Mouse (Mus musculus) hindbrain, embryonic 10.5 days (tissue): ENCODE data around the gene Cfap77. TPM values are rescaled to one million over a fixed set of nuclear protein-coding genes. Genes with fewer than 3 reads are reported as not detected.

Source experiments
- DNase-seq: peaks from one replicate; pipeline ENCODE4 v3.0.0-alpha.2; 2017; ENCODE audit warnings: low spot score
- H3K27ac ChIP-seq: fragments of 300-500 bp; sonication (generic); 2 replicates; pipeline ENCODE4 v1.5.1; 2016; ENCODE audit warnings: mild to moderate bottlenecking, moderate library complexity
- H3K27me3 ChIP-seq: fragments of 300-500 bp; sonication (generic); 2 replicates; pipeline ENCODE4 v1.6.1; 2016; ENCODE audit warnings: mild to moderate bottlenecking; ENCODE audit not compliant: poor library complexity, insufficient read depth, severe bottlenecking
- H3K36me3 ChIP-seq: fragments of 300-500 bp; sonication (generic); 2 replicates; pipeline ENCODE4 v1.6.1; 2016; ENCODE audit warnings: mild to moderate bottlenecking, moderate library complexity
- H3K4me1 ChIP-seq: fragments of 300-500 bp; sonication (generic); replicated peaks from 2 replicates; pipeline ENCODE4 v1.6.1; 2016; ENCODE audit warnings: mild to moderate bottlenecking
- H3K4me3 ChIP-seq: fragments of 300-500 bp; sonication (generic); 2 replicates; pipeline ENCODE4 v1.5.1; 2016; ENCODE audit warnings: mild to moderate bottlenecking, moderate library complexity
- H3K9me3 ChIP-seq: fragments of 300-500 bp; sonication (generic); 2 replicates; pipeline ENCODE4 v1.6.1; 2016; ENCODE audit warnings: mild to moderate bottlenecking, moderate library complexity
- WGBS: fragments of 180-500 bp; shearing (Covaris S2); methylation state at CpG from one replicate; pipeline ENCODE4 v1.1.7; 2016; 5-methylcytosine and 5-hydroxymethylcytosine counted together
- polyA plus RNA-seq: library from polyadenylated mRNA; unstranded; fragments of >200 nt; fragmentation: Nextera tagmentation; extraction: Ambion mirVana; gene quantifications from 2 replicates; pipeline ENCODE4 v1.2.1, GENCODE M21; 2016

Gene Cfap77
- polyA plus RNA-seq, 1 experiment from 2014 or later: 0.51 TPM

- peak overlapping the region; percentile 21 for H3K4me3 ChIP-seq
- WGBS: 4% methylated on average over 18 of the region's 18 CpGs
- peaks cover 96% of the 10 kb centered on the region for H3K27me3 ChIP-seq
- DNase-seq: peak; percentile 36
- no peaks in the 10 kb centered on the region for H3K9me3 ChIP-seq
- H3K4me1 ChIP-seq: peaks cover 39% of the 10 kb centered on the region
- no peaks in the 10 kb centered on the region for H3K36me3 ChIP-seq
- H3K27ac ChIP-seq: peak overlapping the region; percentile 35
These were observed 14.0 kb downstream of the Cfap77 start for GRCm38 (mm10) chr2:29040594-29041476.

- Histone ChIP-seq H3K4me3 (no peak overlapping the region), H3K27ac (no peak overlapping the region), H3K9me3 (no peaks in the 10 kb centered on the region), H3K4me1 (peaks cover 31% of the 10 kb centered on the region), H3K36me3 (no peaks in the 10 kb centered on the region), H3K27me3 (peaks cover 94% of the 10 kb centered on the region)
- 28% methylated on average over 5 of the region's 5 CpGs for WGBS
- DNase-seq: no peak
These were observed 15.1 kb downstream of the Cfap77 start for GRCm38 (mm10) chr2:29039741-29040140.

GRCm38 (mm10) chr2:29035698-29036097, 19.2 kb downstream of the Cfap77 start:
- H3K36me3 ChIP-seq: no peaks in the 10 kb centered on the region
- H3K9me3 ChIP-seq: no peaks in the 10 kb centered on the region
- H3K4me1 ChIP-seq: peaks cover 23% of the 10 kb centered on the region
- H3K27ac ChIP-seq: no peak overlapping the region
- no peak overlapping the region for H3K4me3 ChIP-seq
- 62% methylated on average over 8 of the region's 8 CpGs for WGBS
- DNase-seq: no peak
- H3K27me3 ChIP-seq: peaks cover 86% of the 10 kb centered on the region

- peaks cover 14% of the 10 kb centered on the region for H3K4me1 ChIP-seq
- no peak overlapping the region for H3K27ac ChIP-seq
- no peaks in the 10 kb centered on the region for H3K9me3 ChIP-seq
- no peak for DNase-seq
- peaks cover 86% of the 10 kb centered on the region for H3K27me3 ChIP-seq
- WGBS: 42% methylated on average over 20 of the region's 20 CpGs
- no peaks in the 10 kb centered on the region for H3K36me3 ChIP-seq
- no peak overlapping the region for H3K4me3 ChIP-seq
These were observed 20.1 kb downstream of the Cfap77 start for GRCm38 (mm10) chr2:29034542-29035475.

- H3K27ac ChIP-seq: no peak overlapping the region
- H3K27me3 ChIP-seq: peaks cover 69% of the 10 kb centered on the region
- no peak overlapping the region for H3K4me3 ChIP-seq
- no peaks in the 10 kb centered on the region for H3K36me3 ChIP-seq
- 91% methylated on average over 4 of the region's 4 CpGs for WGBS
- no peaks in the 10 kb centered on the region for H3K9me3 ChIP-seq
- H3K4me1 ChIP-seq: peaks cover 13% of the 10 kb centered on the region
- no peak for DNase-seq
These were observed 22.9 kb downstream of the Cfap77 start for GRCm38 (mm10) chr2:29031951-29032350.

GRCm38 (mm10) chr2:29030048-29030734, 24.7 kb downstream of the Cfap77 start:
- WGBS: 59% methylated on average over 20 of the region's 20 CpGs
- Histone ChIP-seq H3K4me1 (peaks cover 13% of the 10 kb centered on the region), H3K4me3 (no peak overlapping the region), H3K27ac (no peak overlapping the region), H3K9me3 (no peaks in the 10 kb centered on the region), H3K27me3 (peaks cover 56% of the 10 kb centered on the region), H3K36me3 (no peaks in the 10 kb centered on the region)
- DNase-seq: no peak

- H3K4me3 ChIP-seq: no peak overlapping the region
- H3K4me1 ChIP-seq: 0 out of 2 replicates have a peak, but pooled peaks cover 2% of the 10 kb centered on the region
- H3K9me3 ChIP-seq: no peaks in the 10 kb centered on the region
- H3K36me3 ChIP-seq: no peaks in the 10 kb centered on the region
- no peak for DNase-seq
- no peak overlapping the region for H3K27ac ChIP-seq
- H3K27me3 ChIP-seq: peaks cover 26% of the 10 kb centered on the region
- 89% methylated on average over 5 of the region's 5 CpGs for WGBS
These were observed 29.6 kb downstream of the Cfap77 start for GRCm38 (mm10) chr2:29025284-29025683.

- H3K9me3 ChIP-seq: no peaks in the 10 kb centered on the region
- H3K27ac ChIP-seq: no peak overlapping the region
- peaks cover 19% of the 10 kb centered on the region for H3K27me3 ChIP-seq
- DNase-seq: no peak
- no peaks in the 10 kb centered on the region for H3K36me3 ChIP-seq
- 90% methylated on average over 7 of the region's 7 CpGs for WGBS
- no peak overlapping the region for H3K4me3 ChIP-seq
- peaks cover 10% of the 10 kb centered on the region for H3K4me1 ChIP-seq
These were observed 31.9 kb downstream of the Cfap77 start for GRCm38 (mm10) chr2:29023001-29023400.

GRCm38 (mm10) chr2:29021025-29021424, 33.8 kb downstream of the Cfap77 start:
- 84% methylated on average over 17 of the region's 17 CpGs for WGBS
- H3K9me3 ChIP-seq: no peaks in the 10 kb centered on the region
- H3K4me1 ChIP-seq: peaks cover 28% of the 10 kb centered on the region
- no peaks in the 10 kb centered on the region for H3K36me3 ChIP-seq
- H3K4me3 ChIP-seq: no peak overlapping the region
- H3K27me3 ChIP-seq: peaks cover 22% of the 10 kb centered on the region
- H3K27ac ChIP-seq: no peak overlapping the region
- DNase-seq: no peak

GRCm38 (mm10) chr2:29018680-29019079, 36.2 kb downstream of the Cfap77 start:
- Histone ChIP-seq H3K36me3 (no peaks in the 10 kb centered on the region), H3K27me3 (peaks cover 42% of the 10 kb centered on the region), H3K4me3 (no peak overlapping the region), H3K9me3 (no peaks in the 10 kb centered on the region), H3K27ac (peak overlapping the region; percentile 12; the same call in 1 of the 2 replicates), H3K4me1 (peaks cover 38% of the 10 kb centered on the region)
- no peak for DNase-seq
- 43% methylated on average over 5 of the region's 5 CpGs for WGBS

- Histone ChIP-seq H3K9me3 (no peaks in the 10 kb centered on the region), H3K36me3 (no peaks in the 10 kb centered on the region), H3K27me3 (peaks cover 48% of the 10 kb centered on the region), H3K4me3 (peak overlapping the region; percentile 22), H3K4me1 (peaks cover 38% of the 10 kb centered on the region), H3K27ac (peak overlapping the region; percentile 81)
- WGBS: 48% methylated on average over 27 of the region's 27 CpGs
- peak; percentile 81 for DNase-seq
These were observed 38.0 kb downstream of the Cfap77 start for GRCm38 (mm10) chr2:29016599-29017587.
